In genomic region chr2:90846955-90847680, GRCm38 (mm10) we compare ENCODE assay signal across 8 mouse cellular contexts. TPM values are rescaled to one million over a fixed set of nuclear protein-coding genes. Genes with fewer than 3 reads are reported as not detected.
DNase-seq lines count a peak whose midpoint lies in the region; ATAC-seq and TF ChIP-seq lines count a peak whose summit lies in the region.

TSS of gene Mtch2 (plus strand) at chr2:90847155.

- H3K9me3 ChIP-seq in hindbrain, postnatal 0 days (ENCODE audit: low read length), result no peaks in the 10 kb centered on the region

- no peak for TF ChIP-seq CTCF in gastrocnemius, adult 2 months (IDR thresholded peaks at IDR 0.05)
- no peak for TF ChIP-seq CTCF in hindbrain, postnatal 0 days (IDR thresholded peaks at IDR 0.05; ENCODE audit: low read depth)
- TF ChIP-seq CTCF in left cerebral cortex, adult 2 months (IDR thresholded peaks at IDR 0.05), result no peak

- H3K9ac ChIP-seq in hindbrain, postnatal 0 days (replicated peaks; ENCODE audit: low read length), result peak within 1 kb of the TSS; percentile 93

- H3K4me1 ChIP-seq in hindbrain, postnatal 0 days (ENCODE audit: insufficient read depth, low read length), result 0 out of 2 replicates have a peak, but pooled peaks cover 4% of the 10 kb centered on the region

- DNase-seq in ZHBTc4 (ENCODE audit: low read depth, low spot score), result peak; percentile 99
- peak; percentile 100 for DNase-seq in gastrocnemius, adult 2 months
- peak; percentile 99 for DNase-seq in hindbrain, postnatal 0 days (ENCODE audit: low spot score)
- peak; percentile 98 to 99 for DNase-seq in left cerebral cortex, adult 2 months (ENCODE audit: extremely low spot score in 1 of 2, low spot score in 2 of 2)
- DNase-seq in right cerebral cortex, adult 2 months (ENCODE audit: low spot score in 2 of 2), result peak; percentile 96
- DNase-seq in urinary bladder, postnatal 14 days (ENCODE audit: low spot score), result peak; percentile 99

- H3K27ac ChIP-seq in gastrocnemius, adult 2 months, result peak within 1 kb of the TSS; percentile 96
- H3K27ac ChIP-seq in hindbrain, postnatal 0 days, result peak within 1 kb of the TSS; percentile 97
- peak within 1 kb of the TSS; percentile 98 for H3K27ac ChIP-seq in left cerebral cortex, adult 2 months

- under 1% methylated on average over 60 of the region's 67 CpGs for WGBS in hindbrain, postnatal 0 days

- peaks cover 14% of the 10 kb centered on the region; the same call in 1 of the 2 replicates for H3K36me3 ChIP-seq in hindbrain, postnatal 0 days (ENCODE audit: insufficient read depth, low read length)

- no peaks in the 10 kb centered on the region for H3K27me3 ChIP-seq in hindbrain, postnatal 0 days (ENCODE audit: insufficient read depth, low read length)

- peak within 1 kb of the TSS; percentile 60 for H3K4me2 ChIP-seq in hindbrain, postnatal 0 days (ENCODE audit: low read depth, low read length)

- ATAC-seq in common myeloid progenitor, adult 5-6 weeks (replicated peaks; ENCODE audit: low read depth, poor library complexity, severe bottlenecking), result peak; percentile 87
- peak; percentile 97 for ATAC-seq in hindbrain, postnatal 0 days
- ATAC-seq in megakaryocyte, adult 5-6 weeks (ENCODE audit: poor library complexity, severe bottlenecking), result peak; percentile 95

- peak within 1 kb of the TSS; percentile 86 for H3K4me3 ChIP-seq in gastrocnemius, adult 2 months
- peak within 1 kb of the TSS; percentile 83 for H3K4me3 ChIP-seq in hindbrain, postnatal 0 days (ENCODE audit: low read length)
- H3K4me3 ChIP-seq in left cerebral cortex, adult 2 months, result peak within 1 kb of the TSS; percentile 87

- intact Hi-C loops in gastrocnemius, adult 2 months (cut with DNase I), result no loop called here
- intact Hi-C loops in left cerebral cortex, adult 2 months (cut with DNase I), result loop anchor here (1.0 kb wide), 1 partner anchor 70 kb away; no protein-coding TSS in a partner anchor

RNA-seq across cellular contexts. Expression of gene Mtch2, which starts in this region (rescaled TPM):
- 139 and 181 TPM in 2 replicates for total RNA-seq in common myeloid progenitor, adult 5-6 weeks (2017)
- total RNA-seq in gastrocnemius, adult 2 months (2021), result 100 to 1,000 TPM; 156 to 179 TPM
- 111 and 126 TPM in 2 replicates for total RNA-seq in hindbrain, postnatal 0 days (2014; rRNA removed)
- 202 and 214 TPM in 2 replicates for polyA plus RNA-seq in hindbrain, postnatal 0 days (2015; fragmentation: Nextera tagmentation; extraction: Ambion mirVana)
- total RNA-seq in left cerebral cortex, adult 2 months (2021), result 100 to 1,000 TPM in 1 of 2 experiments, 10 to 100 TPM in 1; 99.8 to 115 TPM
- total RNA-seq in megakaryocyte, adult 5-6 weeks (2015), result 130 and 138 TPM in 2 replicates
- 129 and 168 TPM in 2 replicates for total RNA-seq in megakaryocyte, adult 5-6 weeks (2017)

Comparison
In these comparisons a context has a peak if more than half of its experiments do, and no peak if none do; other contexts are left out.
1. Peak in every context shown above with its lines: DNase-seq, ATAC-seq, H3K4me3 ChIP-seq and H3K27ac ChIP-seq.